Mouse (Mus musculus): ENCODE data around the gene Pla2g6.

DNA sequence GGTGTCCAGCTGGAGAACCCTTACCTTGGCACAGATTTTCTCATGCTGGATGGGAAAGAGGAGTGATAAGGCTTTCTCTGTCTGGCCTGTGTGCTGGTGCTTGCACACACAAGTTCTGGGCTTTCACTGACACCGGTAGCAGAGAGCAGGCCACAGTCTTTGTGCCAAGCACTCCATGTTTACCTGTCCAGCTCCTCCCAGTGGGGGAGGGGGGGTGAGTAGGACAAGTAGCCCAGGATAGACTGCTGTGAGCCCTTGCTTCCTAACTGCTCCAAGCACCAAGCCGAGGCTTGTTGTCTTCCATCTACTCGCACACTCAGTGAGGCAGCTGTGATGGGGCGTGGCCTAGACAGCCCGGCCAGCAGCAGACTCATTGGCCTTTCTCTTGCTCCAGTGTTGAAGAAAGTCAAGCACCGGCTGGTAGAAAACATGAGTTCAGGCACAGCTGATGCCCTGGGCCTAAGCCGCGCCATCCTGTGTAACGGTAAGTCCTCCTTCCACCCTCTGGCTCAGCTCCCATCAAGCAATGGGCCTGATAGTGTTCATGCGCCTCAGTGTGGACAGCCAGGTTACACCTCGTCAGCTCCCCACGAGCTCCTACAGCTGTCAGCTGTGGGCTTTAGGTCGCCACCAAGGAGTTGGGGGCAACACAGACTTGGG, 85.5 kb downstream of the Pla2g6 start:
- TF ChIP-seq ZKSCAN1 (IDR thresholded peaks at IDR 0.05; ENCODE audit: borderline replicate concordance, low read depth, low read length) = no peak
- TF ChIP-seq SMC3 (IDR thresholded peaks at IDR 0.05; ENCODE audit: low read depth, low read length) = no peak
- TF ChIP-seq CHD2 (IDR thresholded peaks at IDR 0.05; ENCODE audit: low read length) = no peak
- no peak for TF ChIP-seq CTCF (conservative IDR thresholded peaks at IDR 0.05 in 1 of 2, IDR thresholded peaks at IDR 0.05 in 1 of 2; ENCODE audit: low read depth in 2 of 2, low read length in 2 of 2)
- TF ChIP-seq KAT2A (IDR thresholded peaks at IDR 0.05; ENCODE audit: insufficient replicate concordance, low read length) = no peak
- no peak for TF ChIP-seq BHLHE40 (IDR thresholded peaks at IDR 0.05; ENCODE audit: low read depth, low read length)
- no peak for TF ChIP-seq POLR2A (IDR thresholded peaks at IDR 0.05; ENCODE audit: low read depth, low read length)
